Mouse (Mus musculus) liver, embryonic 14.5 days (tissue): Measurements from ENCODE around the gene Nmur1.

Source experiments
- CTCF ChIP-seq: IDR thresholded peaks from 2 replicates; pipeline ENCODE4 v1.5.1; 2016; ENCODE audit warnings: antibody characterized with exemption, low read depth, control low read depth
- EP300 ChIP-seq: IDR thresholded peaks from 2 replicates; pipeline ENCODE4 v1.6.1; 2016; ENCODE audit warnings: antibody characterized with exemption, low read depth

- TF ChIP-seq CTCF = no peak
- no peak for TF ChIP-seq EP300
Measured at GRCm38 (mm10) chr1:86342371-86342770, 83.7 kb downstream of the Nmur1 start.
